Mouse (Mus musculus) small intestine, adult 2 months (tissue): ENCODE data around the gene Hist2h3b.
A peak's percentile ranks its signal among the peaks of the same experiment; 100 is the strongest.

ENCODE experiments used
- CTCF ChIP-seq: fragments of 200-500 bp; IDR thresholded peaks from 2 replicates; pipeline ENCODE4 v1.5.1; 2012; ENCODE audit warnings: low read depth, mild to moderate bottlenecking, control low read depth, inconsistent platforms, low read length, moderate library complexity, mixed read lengths; ENCODE audit not compliant: insufficient replicate concordance, insufficient read length; ENCODE audit errors: extremely low read depth
- POLR2A ChIP-seq: fragments of 200-500 bp; IDR thresholded peaks from 2 replicates; pipeline ENCODE4 v1.6.1; 2012; ENCODE audit warnings: low read depth, mild to moderate bottlenecking, control low read depth, inconsistent platforms, low read length, moderate library complexity

DNA sequence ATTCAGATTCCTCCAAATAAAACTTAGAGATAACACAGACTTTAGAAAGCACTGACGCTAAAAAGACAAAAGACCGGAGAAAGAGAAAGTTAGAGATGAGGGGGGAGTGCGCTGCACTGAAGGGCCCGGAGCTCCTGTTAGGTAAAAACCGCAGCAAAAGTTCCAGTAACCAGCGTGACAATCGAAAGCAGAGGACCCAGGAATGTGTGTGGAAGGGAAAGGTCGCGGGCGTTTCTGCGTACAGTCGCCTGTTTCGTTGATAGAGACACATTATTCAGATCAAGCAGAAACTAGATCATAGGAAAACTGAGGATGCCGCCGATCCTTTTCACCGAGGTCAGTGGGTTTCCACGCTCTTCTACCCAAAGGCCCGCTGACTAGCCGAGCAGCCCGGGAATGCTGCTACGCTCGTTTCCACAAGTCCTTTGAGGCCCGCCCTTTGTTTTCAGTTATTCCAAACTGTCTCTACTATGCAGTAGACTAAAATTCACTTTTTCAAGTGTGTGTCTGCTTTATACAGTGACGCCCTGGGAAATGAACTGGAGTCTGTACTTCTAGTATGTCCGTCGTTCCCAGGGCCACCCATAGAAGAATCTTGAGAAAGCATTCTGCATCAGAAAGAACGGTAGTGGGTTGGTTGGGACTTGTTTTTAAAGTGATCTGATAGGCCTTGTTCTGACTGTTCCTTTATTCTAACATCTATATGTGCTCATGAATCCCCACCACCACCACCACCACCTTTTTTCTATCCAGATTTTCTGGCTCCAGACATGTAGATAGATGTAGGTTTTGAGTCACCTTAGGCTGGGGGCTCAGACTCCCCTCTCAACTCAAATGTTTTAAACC, 4.7 kb upstream of the Hist2h3b start:
- TF ChIP-seq CTCF (peak; percentile 29; the same call in 1 of the 2 replicates), POLR2A (no peak; the same call in 1 of the 2 replicates)
